Mouse (Mus musculus): ENCODE results near the gene Cfap70.

Gene Cfap70

DNA sequence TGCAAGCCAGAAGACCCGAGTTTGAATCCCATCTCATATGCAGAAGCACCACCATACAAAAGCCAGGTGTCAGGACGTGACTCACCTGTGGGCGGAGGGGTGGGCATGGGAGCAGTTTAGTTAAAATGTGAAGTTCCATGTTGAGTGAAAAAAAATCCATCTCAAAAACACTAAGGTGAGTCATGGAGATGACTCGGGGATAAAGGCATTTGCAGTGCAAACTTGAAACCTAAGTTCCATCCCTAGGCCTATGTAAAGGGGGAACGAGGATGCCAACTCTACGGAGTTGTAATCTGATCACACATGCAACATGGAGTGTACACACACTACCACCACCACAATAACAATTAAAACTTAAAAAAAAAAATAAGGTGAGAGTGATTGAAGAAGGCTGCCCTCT, 29.0 kb downstream of the Cfap70 start:
- no peak for DNase-seq (ENCODE audit: low read depth, low spot score)

DNA sequence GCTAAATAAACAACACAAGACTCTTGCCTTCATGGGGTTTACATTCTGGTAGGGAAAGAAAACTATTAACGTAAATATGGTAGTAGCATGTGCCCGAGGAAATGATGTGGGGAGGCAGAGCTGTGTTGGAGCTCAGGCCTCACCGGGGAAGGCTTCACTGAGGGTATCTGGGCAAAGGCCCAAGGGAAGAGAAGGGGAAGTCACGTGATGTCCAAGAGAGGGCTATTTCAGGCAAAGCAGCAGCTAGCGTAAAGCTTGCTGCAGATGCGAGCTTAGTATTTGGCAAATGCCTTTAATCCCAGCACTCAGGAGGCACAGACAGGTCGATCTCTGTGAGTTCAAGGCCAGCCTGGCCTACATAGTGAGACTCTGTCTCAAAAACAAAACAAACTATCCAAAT, 29.8 kb downstream of the Cfap70 start:
- DNase-seq (ENCODE audit: low read depth, low spot score) = no peak

DNA sequence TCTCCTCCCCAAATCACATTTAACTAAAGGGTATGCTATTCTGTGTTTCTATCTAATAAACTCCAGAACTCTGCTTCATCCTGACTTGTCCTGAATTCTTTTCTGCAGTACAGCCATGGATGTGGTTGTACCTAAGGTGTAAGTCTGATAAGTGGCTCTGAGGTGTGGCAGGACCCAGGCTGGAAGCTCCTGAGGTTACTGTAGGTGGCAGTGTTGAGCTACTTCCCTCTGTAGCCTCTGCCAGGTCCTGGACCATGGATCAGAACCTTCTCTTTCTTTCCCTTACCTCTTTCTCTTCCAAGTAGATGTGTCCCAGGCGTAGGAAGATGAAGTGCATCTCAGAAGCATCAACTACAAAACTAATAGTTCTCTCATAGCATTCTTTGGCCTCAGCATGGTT, 52.0 kb downstream of the Cfap70 start:
- peak; percentile 71 for DNase-seq (ENCODE audit: low read depth, low spot score)

DNA sequence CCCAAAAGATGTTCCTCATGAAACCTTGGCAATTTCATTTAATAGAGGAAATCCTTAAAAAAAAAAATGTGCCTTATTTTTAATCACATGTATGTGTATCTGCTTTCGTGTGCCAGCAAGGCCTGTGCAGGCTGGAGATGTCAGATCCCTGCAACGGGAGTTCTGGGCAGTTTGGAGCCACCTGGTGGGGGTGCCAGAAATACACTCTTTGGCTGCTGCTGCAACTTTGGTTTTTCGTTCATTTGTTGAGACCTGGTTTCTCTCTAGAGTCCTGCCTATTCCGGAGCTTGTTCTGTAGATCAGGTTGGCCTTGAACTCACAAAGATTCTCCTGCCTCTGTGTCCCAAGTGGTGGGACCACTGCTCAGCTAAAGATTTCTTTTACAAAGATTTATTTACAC, 53.2 kb downstream of the Cfap70 start:
- peak; percentile 53 for DNase-seq (ENCODE audit: low read depth, low spot score)

DNA sequence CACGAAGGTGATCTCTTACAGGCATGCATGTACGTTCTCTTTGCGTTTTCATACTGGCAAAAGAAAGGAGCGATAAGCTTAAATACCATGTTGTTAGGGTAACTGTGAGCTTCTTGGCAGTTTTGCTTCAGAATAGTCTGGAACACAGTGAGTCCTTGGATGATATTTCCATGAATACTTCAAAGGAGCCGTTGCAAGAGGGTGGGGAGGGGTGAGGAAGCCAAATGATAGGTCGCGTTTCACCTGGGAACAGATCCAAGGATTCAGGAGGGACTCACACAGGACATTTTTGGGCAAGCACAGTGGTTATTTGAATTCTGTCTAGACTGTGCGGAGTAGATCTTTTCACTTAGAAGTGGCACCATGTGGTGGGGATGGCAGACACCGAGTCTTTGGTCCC, 54.8 kb downstream of the Cfap70 start:
- DNase-seq (ENCODE audit: low read depth, low spot score) = no peak

DNA sequence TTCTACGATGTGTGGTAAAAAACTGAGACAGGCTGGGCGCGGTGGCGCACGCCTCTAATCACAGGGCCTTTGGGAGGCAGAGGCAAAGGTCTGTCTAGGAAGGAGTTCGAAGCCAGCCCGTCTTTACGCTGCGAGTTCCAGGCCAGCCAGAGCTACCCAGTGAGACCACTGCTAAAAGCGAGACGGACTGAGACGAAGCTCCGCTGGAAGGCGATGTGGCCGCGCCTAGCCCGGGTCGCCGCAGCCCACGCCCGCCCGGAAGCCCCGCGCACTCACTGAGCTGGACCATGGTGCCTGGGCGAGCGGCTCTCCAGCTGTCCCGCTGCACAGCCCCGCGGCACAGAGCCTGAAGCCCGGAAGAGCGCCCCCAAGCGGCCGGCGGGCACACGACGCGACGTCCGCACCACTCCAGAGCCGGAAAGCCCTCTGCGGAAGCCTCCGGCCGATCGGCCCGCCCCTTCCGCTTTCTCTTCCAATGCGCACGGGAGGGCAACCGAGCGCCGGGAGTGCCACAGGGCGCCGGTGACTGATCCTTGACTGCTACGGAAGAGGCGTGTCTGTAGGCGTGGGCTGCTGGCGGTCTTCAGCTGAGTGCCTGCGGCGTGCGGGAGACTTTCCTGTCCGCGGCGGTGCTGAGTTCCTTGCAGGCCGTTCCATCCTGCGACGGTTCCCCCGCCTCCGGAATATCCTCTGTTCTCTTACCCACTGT, 58.7 kb downstream of the Cfap70 start, which contains the start of gene Mrps16:
Mrps16 (minus strand) TSS at position 430 of the 709 bp plus-strand sequence.
- DNase-seq (ENCODE audit: low read depth, low spot score) = peak; percentile 99

DNA sequence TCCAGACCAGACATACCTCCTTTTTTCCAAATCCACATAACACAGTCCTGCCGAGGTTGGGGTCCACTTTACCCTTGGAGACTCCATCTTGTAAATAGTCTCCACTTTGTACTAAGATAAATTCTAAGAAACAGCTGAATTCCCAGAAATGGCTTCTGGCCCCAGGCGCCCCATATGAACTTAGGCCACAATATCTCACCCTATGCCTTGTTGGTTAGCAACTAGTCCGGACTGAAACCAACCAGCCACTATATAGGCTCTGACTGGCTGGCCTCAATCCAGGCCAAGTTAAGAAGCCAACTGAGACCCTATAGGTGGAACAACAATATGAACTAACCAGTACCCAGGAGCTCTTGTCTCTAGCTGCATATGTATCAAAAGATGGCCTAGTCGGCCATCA, 59.7 kb downstream of the Cfap70 start:
- DNase-seq (ENCODE audit: low read depth, low spot score) = peak; percentile 28

DNA sequence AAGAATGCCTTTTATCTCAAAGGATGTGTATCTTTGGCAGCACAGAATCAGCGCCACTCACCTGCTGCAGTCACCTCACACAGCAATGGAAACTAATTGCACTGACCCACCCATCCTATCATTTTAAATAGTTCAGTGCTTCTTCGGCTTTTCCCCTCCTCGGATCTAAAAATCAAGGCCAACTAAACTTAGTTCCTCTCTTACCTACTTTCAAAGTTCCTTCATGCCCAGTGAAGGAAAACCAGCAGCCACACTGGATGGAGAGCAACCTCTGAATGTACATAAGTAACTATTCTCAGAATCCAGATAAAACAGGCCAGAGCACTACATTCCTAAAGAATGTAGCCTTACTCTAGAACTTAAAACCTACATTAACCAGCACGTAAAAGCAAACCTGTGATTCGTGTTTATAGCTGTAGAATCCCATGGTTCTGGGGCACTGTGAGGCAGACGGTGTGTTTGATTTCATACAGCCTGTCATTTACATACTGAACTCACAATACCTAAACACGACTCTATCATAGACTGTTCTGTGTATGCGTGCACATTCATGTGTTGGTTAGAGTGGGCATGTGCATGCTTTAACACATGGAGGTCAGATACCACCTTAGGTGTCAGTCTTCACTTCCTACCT, 62.5 kb downstream of the Cfap70 start:
- no peak for DNase-seq (ENCODE audit: low read depth, low spot score)

DNA sequence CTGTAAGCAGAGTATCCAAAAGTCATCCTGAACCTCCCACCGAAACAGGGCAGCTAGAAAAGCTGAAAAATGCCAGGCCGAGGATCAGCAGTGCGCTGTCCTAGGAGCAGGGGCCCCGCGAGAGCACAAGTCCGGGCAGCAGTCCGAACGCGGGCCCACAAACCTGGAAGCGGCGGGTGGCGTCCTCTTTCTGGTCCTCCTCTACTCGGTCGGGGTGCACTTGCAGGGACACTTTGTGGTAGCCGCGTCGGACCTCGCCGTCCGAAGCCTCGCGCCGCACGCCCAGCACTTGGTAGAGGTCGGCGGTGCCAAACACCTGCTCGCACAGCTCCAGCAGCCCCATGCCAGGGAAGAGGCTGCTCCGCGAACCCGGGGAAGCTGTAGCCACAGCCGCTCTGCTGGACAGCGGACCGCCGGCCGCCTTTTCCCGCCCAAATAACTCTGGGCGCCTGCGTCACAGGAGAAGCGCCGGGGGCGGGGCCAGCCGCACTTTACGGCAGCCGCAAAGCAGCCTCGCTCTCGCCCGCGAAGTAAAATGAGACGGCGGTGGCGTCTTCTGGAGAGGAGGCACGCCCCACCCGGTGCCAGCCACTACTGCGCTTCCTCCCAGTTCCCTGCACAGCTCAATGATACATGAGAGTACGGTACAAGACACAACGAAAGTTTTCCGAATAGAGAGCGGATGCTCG, 63.4 kb downstream of the Cfap70 start, which contains the start of gene Dnajc9:
Dnajc9 (minus strand) TSS at position 470 of the 689 bp plus-strand sequence.
- DNase-seq (ENCODE audit: low read depth, low spot score) = peak; percentile 97

DNA sequence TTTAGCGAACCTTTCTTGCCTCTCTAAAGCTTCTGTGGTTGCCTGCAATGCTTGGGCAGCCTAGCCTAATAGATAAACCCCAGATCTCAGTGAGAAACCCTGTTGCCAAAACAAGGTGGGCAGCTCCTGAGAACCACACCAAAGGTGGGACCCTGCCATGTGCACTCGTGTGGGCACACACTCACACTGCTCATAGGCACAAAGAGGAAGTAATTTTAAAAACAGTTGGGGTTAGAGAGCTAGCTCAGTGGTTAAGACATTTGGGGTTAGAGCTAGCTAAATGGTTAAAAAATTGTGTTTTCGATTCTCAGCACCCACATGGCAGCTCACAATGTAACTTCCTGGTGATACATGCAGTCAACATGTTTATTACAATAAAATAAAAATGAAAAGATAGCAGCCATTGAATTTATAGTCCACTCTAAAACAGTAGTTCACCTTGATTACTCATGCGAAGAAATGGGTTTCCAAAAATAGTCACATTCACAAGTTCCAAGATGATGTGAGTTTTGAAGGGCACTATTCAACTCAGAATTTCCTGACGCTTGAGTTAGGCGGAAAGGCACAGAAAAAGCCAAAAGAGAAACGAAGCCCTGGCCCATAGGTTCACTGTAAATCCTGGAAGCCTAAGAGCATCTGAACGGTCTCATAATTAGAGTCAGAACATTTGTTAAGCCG, 72.1 kb downstream of the Cfap70 start:
- no peak for DNase-seq (ENCODE audit: low read depth, low spot score)

DNA sequence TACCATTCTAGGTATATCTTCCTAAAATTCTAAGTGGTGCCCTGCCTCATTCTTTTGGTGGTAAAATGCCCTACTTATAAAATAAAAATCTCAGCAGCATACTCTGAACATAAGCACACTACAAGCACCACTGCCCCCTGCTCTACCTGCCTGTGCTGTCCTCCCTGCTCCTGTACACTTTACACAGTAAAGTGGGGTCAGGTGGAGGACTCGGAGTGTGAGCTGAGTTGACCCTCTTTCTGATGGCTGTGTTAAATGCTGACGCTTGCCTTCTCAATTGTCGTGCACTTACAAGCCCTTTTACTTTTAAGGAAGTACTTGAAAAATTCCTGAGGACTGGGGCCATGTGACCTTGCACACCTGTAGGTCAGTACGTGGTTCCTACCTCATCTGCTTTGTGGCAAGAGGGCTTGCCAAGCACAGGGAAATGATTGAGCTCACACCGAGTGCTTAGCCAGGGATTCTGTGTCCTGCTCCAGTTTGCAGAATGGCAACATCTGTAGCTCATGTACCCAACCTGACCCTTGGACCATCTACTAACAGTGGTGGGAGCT, 72.9 kb downstream of the Cfap70 start:
- peak; percentile 20 for DNase-seq (ENCODE audit: low read depth, low spot score)

DNA sequence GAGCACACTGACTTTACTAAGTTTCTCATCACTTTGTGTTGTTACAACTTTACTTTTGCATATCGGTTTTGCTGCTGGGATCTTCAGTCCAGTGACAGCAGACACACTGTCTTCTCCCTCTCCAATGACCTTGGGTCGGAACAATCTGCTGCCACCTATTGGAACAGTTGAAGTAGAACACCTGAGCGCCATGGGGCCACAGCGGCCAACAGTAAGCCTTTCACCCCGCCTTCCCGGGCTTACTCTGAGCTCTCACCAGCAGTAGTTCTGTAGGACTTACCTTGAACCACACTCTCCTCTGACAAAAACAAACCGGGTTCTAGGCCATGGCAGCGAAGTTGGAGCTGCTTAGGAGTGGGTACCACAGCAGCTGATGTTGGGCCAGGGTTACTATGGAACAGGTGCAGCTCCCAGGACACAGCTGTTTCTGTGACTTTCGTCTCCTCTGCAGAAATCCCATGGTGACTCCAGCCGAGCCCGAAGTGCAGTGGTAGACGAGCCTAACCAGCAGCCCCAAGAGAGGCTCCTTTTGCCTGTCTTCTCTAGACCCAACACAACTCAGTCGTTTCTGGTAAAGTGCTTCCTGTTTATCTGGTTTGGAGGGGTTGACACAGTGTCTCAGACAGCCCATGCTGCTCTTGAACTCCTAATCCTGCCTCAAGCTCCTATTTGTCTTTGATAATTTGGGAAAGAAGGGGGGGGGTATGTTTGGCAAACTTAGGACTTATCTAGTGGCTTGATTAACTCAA, 73.5 kb downstream of the Cfap70 start:
- peak; percentile 88 for DNase-seq (ENCODE audit: low read depth, low spot score)

DNA sequence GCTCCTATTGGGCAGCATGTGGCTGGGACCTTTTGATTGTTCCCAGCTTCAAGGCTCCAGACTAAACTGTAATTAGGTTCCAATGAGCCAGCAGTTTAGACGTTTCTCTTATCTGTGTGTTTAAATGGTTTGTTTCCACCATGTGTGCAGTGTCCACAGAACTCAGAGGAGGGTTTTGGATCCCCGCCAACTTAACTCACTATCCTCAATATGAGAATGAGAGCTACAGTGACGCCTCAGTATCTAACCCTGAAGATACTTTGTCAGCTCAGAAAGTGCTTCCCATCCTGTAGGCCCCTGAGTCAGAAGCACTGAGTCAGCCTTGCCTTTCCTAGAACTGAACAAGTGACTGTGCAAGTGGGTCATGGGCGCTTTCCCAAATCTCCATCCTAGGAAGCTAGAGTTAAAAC, 74.9 kb downstream of the Cfap70 start:
- no peak for DNase-seq (ENCODE audit: low read depth, low spot score)

DNA sequence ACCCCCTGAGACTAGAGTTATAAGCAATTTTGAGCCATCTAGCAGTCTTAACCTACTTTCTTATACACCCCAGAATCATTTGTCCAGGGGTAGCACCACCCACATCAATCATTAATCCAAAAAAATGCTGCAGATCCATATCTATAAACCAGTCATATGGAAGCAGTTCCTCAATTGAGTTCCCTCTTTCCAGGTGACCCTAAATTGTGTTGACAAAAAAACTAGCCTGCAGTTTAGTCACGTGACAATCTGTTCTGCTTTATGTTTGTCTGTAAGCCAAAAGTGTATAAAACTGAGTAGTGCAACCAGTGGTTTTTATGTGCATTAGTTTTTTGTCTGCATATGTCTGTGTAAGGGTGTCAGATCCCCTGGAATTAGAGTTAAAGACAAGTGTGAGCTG, 80.2 kb downstream of the Cfap70 start:
- no peak for DNase-seq (ENCODE audit: low read depth, low spot score)

DNA sequence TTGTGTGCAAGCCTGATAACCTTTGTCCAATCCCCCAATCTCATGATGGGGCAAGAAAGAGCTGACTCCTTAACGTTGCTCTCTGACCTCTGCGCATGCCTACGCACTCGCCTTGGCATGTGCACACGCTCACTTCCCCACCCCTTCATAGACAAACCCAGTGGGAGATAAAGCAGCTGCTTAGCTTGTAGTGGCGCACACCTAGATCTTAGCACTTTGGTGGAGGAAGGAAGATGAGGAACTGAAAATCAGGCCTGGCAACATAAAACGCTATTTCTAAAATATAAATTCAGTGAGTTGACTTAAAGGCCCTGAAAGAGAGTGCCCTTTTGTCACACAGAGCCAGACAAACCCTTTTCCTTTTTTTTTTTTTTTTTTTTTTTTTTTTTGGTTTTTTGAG, 81.2 kb downstream of the Cfap70 start:
- DNase-seq (ENCODE audit: low read depth, low spot score) = no peak

DNA sequence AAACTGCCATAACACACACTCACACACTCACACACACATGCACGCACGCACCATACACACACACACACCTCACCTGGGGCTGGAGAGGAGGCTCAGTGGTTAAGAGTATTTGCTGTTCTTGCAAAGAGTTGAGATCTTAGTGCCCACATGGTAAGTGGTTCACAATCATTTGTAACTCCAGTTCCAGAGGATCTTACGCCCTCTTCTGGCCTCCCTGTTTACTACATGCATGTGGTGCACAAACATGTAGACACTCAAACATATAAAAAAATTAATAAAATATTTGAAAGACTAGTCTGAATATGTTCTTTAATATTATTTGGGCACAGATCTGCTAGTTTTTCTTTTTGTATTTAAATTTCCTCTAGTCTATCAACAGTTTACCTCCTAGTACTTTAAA, 83.8 kb downstream of the Cfap70 start:
- peak; percentile 50 for DNase-seq (ENCODE audit: low read depth, low spot score)

DNA sequence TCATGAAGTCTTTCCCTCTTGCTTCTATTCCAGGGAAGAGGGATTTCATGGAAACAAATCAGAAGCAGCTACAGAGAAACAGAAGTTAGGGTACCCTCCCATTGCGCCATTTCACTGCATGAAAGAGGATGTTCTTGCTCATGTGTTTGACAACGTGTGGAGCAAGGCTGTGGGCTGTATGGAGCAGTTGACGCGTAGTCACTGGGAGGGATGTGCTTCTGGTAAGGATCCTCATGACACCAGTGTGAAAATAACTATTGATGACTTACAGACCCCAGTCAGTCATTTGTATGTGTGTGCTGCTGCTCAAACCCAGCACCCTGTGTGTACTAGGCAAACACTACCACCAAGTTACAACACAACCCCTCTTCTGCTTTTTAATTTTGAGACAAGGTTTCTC, 88.8 kb downstream of the Cfap70 start:
- DNase-seq (ENCODE audit: low read depth, low spot score) = no peak

DNA sequence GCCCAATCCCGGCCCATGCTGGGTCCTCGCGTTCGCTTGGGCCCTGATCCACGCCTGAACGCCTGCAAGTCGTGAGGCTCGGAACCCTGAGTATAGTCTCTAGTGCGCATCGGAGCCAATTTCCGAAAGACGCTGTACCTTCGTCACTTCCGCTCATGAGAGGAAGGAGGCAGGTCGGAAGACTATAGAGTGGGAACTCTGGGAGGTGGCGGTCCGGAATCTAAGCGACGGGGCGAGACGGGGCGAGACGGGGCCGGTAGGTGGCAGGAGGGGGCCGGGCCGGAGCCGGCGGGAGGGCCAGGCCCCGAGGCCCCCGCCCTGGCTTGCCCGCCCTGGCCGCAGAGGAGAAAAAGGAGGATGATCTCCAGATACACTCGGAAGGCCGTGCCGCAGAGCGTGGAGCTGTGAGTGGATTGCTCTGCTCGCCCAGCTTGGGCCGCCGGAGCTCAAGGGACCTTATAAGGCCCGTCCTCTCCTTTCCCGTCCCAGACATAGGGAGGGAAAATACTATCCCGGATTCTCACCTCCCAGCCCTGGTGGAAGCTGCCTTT, 104.0 kb downstream of the Cfap70 start, which contains the start of the genes Ecd and Fam149b:
Ecd (minus strand) TSS at position 131 of the 551 bp plus-strand sequence.
Fam149b (plus strand) TSS at position 172 of the 551 bp plus-strand sequence.
- peak; percentile 98 for DNase-seq (ENCODE audit: low read depth, low spot score)

DNA sequence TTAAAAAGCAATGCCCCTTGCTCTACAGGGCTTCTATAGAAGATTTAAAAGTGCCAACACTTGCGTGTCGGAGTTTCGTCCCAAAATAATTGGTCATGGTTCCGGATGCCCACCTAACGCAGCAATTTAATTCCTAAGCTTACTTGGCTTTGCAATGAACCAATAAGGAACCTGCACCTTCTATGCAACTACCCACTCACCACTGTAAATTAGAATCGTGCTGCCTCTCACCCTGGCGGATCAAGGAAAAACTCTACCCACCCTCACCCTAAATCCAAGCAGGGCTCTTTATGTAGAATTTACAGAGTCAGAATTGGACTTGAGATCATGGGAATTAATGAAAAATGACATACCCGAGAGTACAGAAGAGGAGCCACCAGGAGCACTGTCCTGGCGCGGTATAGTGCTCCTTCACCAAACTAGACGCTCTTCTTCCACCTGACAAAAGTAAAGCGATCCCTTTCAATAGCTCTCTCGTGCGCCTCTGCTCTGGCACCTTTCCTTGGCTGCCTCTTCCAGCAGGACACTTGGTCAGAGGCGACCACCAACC, 104.5 kb downstream of the Cfap70 start:
- DNase-seq (ENCODE audit: low read depth, low spot score) = no peak

DNA sequence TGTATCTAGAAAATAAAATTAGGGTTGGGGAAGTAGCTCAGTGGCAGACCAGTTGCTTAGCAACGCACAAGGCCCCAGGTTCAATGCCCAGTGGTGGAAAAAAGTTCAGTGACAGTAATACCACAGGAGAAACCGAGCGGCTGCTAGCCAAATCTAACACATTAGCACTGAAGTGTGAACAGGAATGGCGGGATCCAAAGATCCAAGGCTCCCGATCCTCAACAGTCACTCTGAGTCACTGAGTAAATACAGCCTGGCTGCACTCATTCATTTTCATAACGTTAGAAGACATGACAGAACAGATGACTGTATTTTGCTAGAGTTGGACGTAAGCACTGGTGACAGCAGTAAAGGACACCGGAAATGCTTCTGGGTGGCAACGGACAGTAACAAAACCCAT, 106.1 kb downstream of the Cfap70 start:
- DNase-seq (ENCODE audit: low read depth, low spot score) = no peak

All from ZHBTc4 (cell line).